Mouse (Mus musculus) spleen, postnatal 4 days (tissue): ENCODE results near the gene Trim50.

Source experiments
- DNase-seq, 2 experiments: peaks; one replicate each; pipeline ENCODE4 v3.0.0; 2022; ENCODE audit warnings: low spot score in 2 of 2

The Trim50 gene

GRCm38 (mm10) chr5:135352995-135353394 is at the start of gene Trim50:
TSS of gene Trim50 (plus strand) at chr5:135353295.
- no peak for DNase-seq

GRCm38 (mm10) chr5:135306321-135306965 is 46.7 kb upstream of the Trim50 start:
- DNase-seq = no peak

GRCm38 (mm10) chr5:135316177-135316576 is 36.9 kb upstream of the Trim50 start:
- DNase-seq = peak in 1 of 2 experiments; percentile 5

GRCm38 (mm10) chr5:135319856-135320255 is 33.2 kb upstream of the Trim50 start:
- DNase-seq = no peak

GRCm38 (mm10) chr5:135322197-135322596 is 30.9 kb upstream of the Trim50 start:
- DNase-seq = no peak

GRCm38 (mm10) chr5:135326121-135326659 is 26.9 kb upstream of the Trim50 start:
- DNase-seq = no peak

- no peak for DNase-seq
Observed at GRCm38 (mm10) chr5:135329471-135329870, 23.6 kb upstream of the Trim50 start.

GRCm38 (mm10) chr5:135330201-135330600 is 22.9 kb upstream of the Trim50 start:
- DNase-seq = no peak

GRCm38 (mm10) chr5:135331161-135331560 is 21.9 kb upstream of the Trim50 start:
- no peak for DNase-seq

- DNase-seq = no peak
Observed at GRCm38 (mm10) chr5:135337575-135337974, 15.5 kb upstream of the Trim50 start.

- no peak for DNase-seq
Observed at GRCm38 (mm10) chr5:135345989-135346388, 7.1 kb upstream of the Trim50 start.

GRCm38 (mm10) chr5:135346430-135346829 is 6.7 kb upstream of the Trim50 start:
- DNase-seq = no peak

GRCm38 (mm10) chr5:135347511-135348011 is 5.5 kb upstream of the Trim50 start:
- DNase-seq = no peak

- no peak for DNase-seq
Observed at GRCm38 (mm10) chr5:135349862-135350261, 3.2 kb upstream of the Trim50 start, which contains the start of gene Fkbp6. TSS of gene Fkbp6 (minus strand) at chr5:135350044.

- no peak for DNase-seq
Observed at GRCm38 (mm10) chr5:135351606-135352005, 1.5 kb upstream of the Trim50 start.

- DNase-seq = no peak
Observed at GRCm38 (mm10) chr5:135353564-135353963, 469 bp downstream of the Trim50 start.

GRCm38 (mm10) chr5:135356090-135356489 is 3.0 kb downstream of the Trim50 start:
- no peak for DNase-seq

- peak; percentile 54 to 87 for DNase-seq
Observed at GRCm38 (mm10) chr5:135357556-135357955, 4.5 kb downstream of the Trim50 start.

- no peak for DNase-seq
Observed at GRCm38 (mm10) chr5:135359772-135360171, 6.7 kb downstream of the Trim50 start.

- DNase-seq = no peak
Observed at GRCm38 (mm10) chr5:135362572-135362971, 9.5 kb downstream of the Trim50 start.

GRCm38 (mm10) chr5:135363540-135363939 is 10.4 kb downstream of the Trim50 start:
- peak in 1 of 2 experiments; percentile 66 for DNase-seq

- DNase-seq = no peak
Observed at GRCm38 (mm10) chr5:135367841-135368240, 14.7 kb downstream of the Trim50 start.

- no peak for DNase-seq
Observed at GRCm38 (mm10) chr5:135368312-135368711, 15.2 kb downstream of the Trim50 start.
